Mouse (Mus musculus) left cerebral cortex, postnatal 36 days (tissue): Measurements from ENCODE around the gene Xrn1. TPM values are rescaled to one million over a fixed set of nuclear protein-coding genes. Genes with fewer than 3 reads are reported as not detected.
"Not testable (repeated sequence)": the region's sequence is repeated elsewhere in the genome, so short reads cannot be mapped to it uniquely, and the experiment has no call there.

ENCODE experiments used
- DNase-seq, 2 experiments: peaks; one replicate each; pipeline ENCODE4 v3.0.0; 2021 to 2022; ENCODE audit warnings: low spot score in 2 of 2, mixed read lengths in 1 of 2
- intact Hi-C: fragments of 180-260 bp; cut with DNase I; formaldehyde crosslinking; loops from one replicate; pipeline ENCODE4 v1.15.1; 2025
- total RNA-seq, 2 experiments: library from RNA; stranded (reverse); gene quantifications; 2 replicates each; pipeline ENCODE4 v1.2.3; 2021

The Xrn1 gene
- total RNA-seq, 2 experiments from 2014 or later: 24.6 to 26.1 TPM

DNA sequence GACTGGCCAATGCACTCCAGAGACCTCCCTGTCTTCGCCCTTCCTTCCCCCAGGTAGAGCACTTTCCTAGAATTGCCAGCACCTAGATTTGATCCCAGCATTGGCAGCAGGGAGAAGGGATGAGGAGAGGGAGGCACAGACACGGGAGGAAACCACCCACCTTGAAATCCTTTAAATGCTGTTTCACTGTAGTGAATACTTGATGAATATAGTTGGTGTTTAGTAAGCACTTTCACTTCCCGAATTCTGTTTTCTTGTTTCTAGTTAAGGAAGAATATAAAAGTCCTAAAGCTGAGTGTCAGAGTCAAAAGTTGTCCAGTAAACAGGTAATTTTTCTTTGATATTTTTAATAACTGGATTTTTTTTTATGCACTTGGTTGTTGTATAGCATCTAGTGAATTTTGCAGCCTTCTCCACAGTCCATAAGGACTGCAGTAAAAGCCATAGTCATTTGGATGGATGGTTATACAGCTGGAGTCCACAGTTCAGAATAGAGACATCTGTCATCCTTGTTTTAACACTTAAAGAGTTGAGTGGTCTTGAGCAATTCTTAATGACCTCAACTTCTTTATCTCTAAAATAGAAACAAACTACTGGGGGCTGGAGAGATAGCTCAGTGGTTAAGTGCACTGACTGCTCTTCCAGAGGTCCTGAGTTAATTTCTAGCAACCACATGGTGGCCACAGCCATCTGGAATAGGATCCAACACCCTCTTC, 81.0 kb downstream of the Xrn1 start:
- DNase-seq: no peak
- intact Hi-C loops: no loop called here

DNA sequence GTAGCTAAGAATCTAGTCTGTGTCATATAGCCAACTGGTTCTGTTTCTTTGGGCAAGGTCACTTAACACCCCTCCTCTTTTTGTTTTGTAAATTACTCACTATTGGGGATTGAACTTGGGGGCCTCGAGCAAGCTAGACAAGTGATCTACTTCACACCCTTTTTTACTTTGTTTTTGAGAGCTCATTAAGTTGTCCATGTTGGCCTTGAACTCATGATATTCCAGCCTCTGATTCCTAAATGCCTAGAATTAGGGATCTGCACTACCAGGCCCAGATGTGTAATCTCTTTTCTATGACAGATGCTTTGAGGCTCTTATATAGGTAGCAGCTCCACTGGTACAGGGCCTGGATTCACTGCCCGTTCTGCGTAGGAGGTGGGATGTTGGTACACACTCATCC, 89.7 kb downstream of the Xrn1 start:
- DNase-seq: no peak
- intact Hi-C loops: no loop called here

GRCm38 (mm10) chr9:96051501-96051900, 96.9 kb downstream of the Xrn1 start:
- intact Hi-C loops: no loop called here
- no peak for DNase-seq

DNA sequence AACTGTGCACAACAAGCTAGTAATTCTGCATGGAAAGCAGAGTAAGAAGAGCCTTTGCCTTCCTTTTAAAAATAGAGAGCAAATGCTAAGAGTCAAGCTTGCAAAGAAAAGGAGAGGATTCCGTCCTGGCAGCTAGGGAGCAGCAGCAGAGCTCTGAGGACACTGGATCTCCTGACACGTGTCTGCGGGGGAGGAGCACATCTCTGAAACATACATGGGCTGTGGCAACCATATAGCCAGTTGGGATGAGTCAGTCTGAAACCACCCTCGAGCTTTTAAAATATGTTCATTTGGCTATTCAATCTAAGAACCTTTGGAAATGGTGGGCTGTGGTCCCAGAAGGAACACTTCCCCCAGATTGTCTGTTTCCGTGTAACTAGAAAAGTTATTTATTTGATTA, 100.3 kb downstream of the Xrn1 start:
- peak; percentile 26 to 40 for DNase-seq
- intact Hi-C loops: no loop called here

GRCm38 (mm10) chr9:96056417-96057223, 102.1 kb downstream of the Xrn1 start:
- intact Hi-C loops: no loop called here
- no peak for DNase-seq

DNA sequence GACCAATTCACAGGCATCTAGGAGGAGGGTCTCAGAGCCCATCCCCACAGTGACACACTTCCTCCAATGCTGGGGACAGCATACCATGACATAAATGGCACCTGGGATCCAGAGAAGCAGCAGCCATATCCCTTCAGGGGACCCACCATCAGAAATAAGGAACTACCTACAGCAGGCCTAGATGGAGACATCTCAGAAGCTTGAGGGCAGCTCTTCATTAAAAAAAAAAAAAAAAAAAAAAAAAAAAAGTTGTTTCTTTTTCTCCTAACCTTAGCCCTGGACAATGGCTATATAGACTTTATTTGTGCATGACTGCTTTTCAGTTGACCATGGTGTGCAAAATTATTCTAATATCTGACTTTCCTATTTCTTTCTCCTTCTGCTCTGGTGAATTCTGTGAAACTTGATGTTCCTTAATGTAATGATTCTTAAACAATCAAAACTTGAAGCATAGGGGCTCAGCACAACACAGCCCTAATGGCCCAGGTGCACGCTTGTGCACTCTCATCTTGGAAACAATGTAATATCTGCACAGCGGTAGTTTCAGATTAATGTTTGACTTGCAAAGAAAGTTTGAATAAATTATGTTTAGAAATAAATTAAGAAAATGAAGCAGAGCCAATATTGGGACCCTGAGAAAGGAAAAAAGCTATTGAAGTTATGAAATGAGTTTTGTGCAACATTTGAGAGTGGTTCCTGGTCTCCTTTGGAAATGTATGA, 108.7 kb downstream of the Xrn1 start:
- intact Hi-C loops: no loop called here
- no peak for DNase-seq

- intact Hi-C loops: no loop called here
- DNase-seq: no peak
Measured at GRCm38 (mm10) chr9:96063803-96064475, 109.4 kb downstream of the Xrn1 start.

DNA sequence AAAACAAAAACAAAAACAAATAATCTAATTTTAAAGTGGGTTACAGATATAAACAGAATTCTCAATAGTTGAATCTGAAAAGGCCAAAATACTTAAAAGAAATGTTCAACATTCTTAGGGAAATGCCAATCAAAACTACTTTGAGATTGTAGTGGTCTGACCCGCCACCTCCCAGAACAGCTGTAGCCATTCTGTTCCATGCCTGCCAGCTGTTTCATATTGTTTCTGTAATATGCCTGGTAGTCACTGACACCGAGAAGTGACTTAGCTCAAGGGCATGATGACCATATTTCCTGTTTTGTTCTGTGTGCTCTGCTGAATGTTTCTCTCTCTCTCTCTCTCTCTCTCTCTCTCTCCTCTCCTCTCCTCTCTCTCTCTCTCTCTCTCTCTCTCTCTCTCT, 112.9 kb downstream of the Xrn1 start:
- DNase-seq: no peak
- intact Hi-C loops: no loop called here

GRCm38 (mm10) chr9:96078752-96079315, 124.3 kb downstream of the Xrn1 start:
- DNase-seq: no peak
- intact Hi-C loops: no loop called here

DNA sequence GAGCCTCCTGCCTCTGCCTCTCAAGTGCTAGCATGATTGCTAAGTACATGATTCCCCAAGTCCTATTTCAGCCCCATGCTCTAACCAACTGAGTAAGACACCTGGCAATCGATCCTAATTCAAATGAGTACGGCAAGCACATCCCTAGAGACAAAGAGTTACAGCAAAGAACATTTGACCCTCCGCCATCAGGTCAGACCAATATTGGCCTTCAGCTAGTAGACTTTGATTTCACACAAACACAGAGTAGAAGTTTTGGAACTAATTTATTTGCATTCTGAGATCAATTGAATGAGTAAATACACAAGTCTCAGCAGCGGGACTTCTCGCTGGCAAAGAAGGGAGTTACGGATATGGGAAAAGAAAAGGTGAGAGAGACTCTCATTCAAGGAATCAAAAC, 130.7 kb downstream of the Xrn1 start:
- no peak for DNase-seq
- intact Hi-C loops: no loop called here

DNA sequence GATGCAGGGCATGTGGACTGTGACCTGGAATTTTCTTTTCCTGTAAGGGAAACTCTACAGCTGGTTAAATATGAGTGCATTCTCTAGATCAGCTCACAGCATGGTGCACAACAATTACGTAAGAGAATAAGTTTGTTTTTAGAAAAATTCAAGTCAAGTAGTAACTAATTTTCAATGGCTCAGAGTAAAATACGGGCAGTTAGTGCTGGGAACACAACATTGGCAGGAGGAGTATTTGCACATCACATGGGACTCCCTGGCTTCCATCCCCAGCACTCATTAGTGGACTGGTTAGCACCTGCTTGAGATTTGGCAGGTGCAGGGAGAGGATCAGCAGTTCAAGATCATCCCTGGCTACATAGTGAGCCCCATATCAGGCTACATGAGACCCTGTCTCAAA, 133.1 kb downstream of the Xrn1 start:
- intact Hi-C loops: no loop called here
- DNase-seq: no peak

GRCm38 (mm10) chr9:96088456-96088855, 133.9 kb downstream of the Xrn1 start:
- intact Hi-C loops, DNase-seq: not testable (repeated sequence)

DNA sequence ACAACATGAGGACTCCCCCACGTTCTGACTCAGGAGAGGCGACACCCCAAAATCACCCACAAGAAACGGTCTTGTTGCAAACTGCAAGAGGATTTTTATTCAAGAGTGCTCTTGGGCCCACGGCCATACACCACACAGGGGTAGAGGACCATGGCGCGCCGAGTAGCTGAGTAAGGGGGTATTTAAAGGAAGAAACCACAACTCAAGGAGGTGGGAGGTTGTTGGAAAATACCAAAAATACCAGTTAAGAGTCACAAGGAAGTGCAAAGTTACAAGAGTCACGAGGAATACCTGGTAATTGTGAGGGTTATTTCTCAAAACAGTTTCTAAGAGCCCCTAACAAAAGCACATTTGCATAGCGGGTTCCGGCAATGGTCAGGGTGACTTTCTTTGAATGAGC, 138.1 kb downstream of the Xrn1 start:
- DNase-seq, intact Hi-C loops: not testable (repeated sequence)

GRCm38 (mm10) chr9:96093221-96093620, 138.7 kb downstream of the Xrn1 start:
- intact Hi-C loops: no loop called here
- DNase-seq: no peak

- intact Hi-C loops: no loop called here
- DNase-seq: no peak
Measured at GRCm38 (mm10) chr9:96094341-96094740, 139.8 kb downstream of the Xrn1 start.

DNA sequence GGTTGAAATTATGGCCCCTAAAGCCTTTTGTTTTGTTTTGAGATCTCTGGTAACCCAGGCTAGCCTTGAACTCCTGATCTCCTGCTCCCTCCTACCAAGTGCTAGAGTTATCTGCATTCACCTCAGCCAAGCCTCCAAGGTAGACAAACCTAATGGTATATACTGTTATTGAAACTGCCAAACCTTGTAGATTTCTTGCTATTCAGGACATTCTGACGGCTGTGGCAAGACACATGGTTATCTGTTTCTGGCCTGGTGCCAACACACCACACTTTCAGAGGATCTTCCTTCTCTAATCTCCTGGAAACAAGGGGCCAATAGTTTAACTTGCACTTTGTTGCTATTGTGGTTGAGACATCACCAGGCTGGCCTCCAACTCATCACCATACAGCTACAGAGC, 140.6 kb downstream of the Xrn1 start:
- DNase-seq: no peak
- intact Hi-C loops: no loop called here

- no peak for DNase-seq
- intact Hi-C loops: no loop called here
Measured at GRCm38 (mm10) chr9:96102846-96103245, 148.3 kb downstream of the Xrn1 start.
